Mouse (Mus musculus): ENCODE results near the gene Tcte3. TPM values are rescaled to one million over a fixed set of nuclear protein-coding genes. Genes with fewer than 3 reads are reported as not detected.
"Not testable (repeated sequence)": the region's sequence is repeated elsewhere in the genome, so short reads cannot be mapped to it uniquely, and the experiment has no call there.

Gene Tcte3
- polyA plus RNA-seq (2016; fragmentation: Nextera tagmentation; extraction: Ambion mirVana), result 0.61 TPM in 1 of 2 replicates, not detected in the other

DNA sequence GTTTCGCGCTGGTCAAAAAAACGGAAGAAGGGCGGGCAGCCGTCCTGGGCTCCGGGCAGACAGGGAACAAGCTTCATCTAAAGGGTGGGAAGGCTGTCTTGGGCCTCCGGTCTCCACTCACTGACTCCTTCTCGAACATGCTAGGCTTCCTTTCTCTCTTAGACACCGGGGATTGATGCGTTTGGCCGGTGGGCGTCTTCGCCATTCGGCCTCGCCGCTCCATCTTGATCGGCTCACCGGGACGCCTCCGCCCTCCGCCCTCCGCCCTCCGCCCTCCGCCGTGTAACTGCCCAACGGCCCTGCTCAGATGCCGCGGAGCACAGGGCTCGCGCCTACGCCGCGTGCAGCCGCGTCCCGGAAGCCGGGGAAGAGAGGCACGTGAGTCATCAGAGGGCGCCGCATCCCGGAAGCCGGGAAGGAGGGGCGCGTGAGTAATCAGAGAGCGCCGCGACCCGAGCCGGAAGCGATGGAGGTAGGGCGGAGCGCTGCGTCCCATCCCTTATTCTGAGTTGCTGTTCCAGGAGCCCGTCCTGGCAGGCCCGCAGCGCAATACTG is at the start of gene Tcte3, which contains the start of the genes Ermard and Gm3448:
TSS of gene Tcte3 (minus strand) at position 314 of the 555 bp plus-strand sequence.
TSS of gene Ermard (plus strand) at position 34 of the 555 bp plus-strand sequence.
TSS of gene Gm3448 (minus strand) at position 363 of the 555 bp plus-strand sequence.
- not testable (repeated sequence) for H3K4me2 ChIP-seq; H3K36me3 ChIP-seq; H3K27ac ChIP-seq (ENCODE audit: poor library complexity, severe bottlenecking); H3K9me3 ChIP-seq (replicated peaks); H3K9ac ChIP-seq; H3K4me1 ChIP-seq (replicated peaks); H3K27me3 ChIP-seq (replicated peaks)
- 0 out of 2 replicates have a peak within 1 kb of the TSS, but pooled peaks have one; percentile 26 for H3K4me3 ChIP-seq
- peak; percentile 98 for ATAC-seq (ENCODE audit: insufficient number of reproducible peaks, low FRiP score)
- 0% methylated on average over 14 of the region's 56 CpGs for WGBS

DNA sequence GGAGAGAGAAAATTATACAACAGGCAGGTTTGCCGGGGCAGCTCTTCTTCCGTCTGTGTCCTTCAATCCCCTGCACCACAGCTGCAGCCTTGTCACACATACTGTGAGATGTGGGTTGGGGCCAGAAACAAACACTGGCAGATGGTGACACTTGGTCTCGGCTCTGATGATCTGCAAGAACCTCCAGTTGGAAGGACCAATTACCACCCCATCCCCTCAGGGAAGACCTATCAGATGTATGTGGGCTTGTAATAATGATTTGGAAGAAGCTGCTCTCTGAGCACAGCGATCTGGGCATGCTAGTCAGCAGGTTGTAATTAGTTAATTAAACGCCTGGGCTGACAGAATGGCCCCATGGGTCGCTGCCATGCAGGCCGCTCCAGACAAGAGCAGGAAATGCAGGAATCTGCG is 47.3 kb upstream of the Tcte3 start:
- Histone ChIP-seq H3K9me3 (replicated peaks) (no peaks in the 10 kb centered on the region), H3K27me3 (replicated peaks) (peaks cover 11% of the 10 kb centered on the region; the same call in 1 of the 2 replicates), H3K4me2 (no peak overlapping the region), H3K4me1 (replicated peaks) (peaks cover 20% of the 10 kb centered on the region), H3K36me3 (no peaks in the 10 kb centered on the region), H3K4me3 (no peak overlapping the region), H3K27ac (ENCODE audit: poor library complexity, severe bottlenecking) (no peak overlapping the region), H3K9ac (no peak overlapping the region)
- no peak for ATAC-seq (ENCODE audit: insufficient number of reproducible peaks, low FRiP score)
- WGBS, result 33% methylated on average over 8 of the region's 8 CpGs

DNA sequence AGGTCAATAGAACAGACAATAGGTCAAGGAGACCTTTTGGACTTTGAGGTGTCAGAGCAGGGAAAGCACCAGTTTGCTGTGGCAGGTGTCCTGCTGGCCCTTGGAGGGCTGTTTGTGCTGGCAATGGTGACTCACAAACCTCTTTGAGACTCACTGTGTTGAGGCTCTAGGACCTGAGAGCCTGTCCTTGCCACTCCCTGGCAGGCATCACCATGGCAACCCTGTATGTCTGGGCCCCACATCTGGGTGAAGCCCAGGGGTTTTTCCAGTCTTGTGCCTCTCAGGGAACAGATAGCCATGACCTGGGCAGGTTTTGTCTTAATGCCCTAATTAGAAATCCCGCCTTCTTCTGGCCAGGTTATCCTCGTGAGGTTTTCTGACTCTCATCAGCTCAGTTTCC is 46.9 kb upstream of the Tcte3 start:
- Histone ChIP-seq H3K27ac (ENCODE audit: poor library complexity, severe bottlenecking) (no peak overlapping the region), H3K27me3 (replicated peaks) (peaks cover 11% of the 10 kb centered on the region; the same call in 1 of the 2 replicates), H3K4me2 (no peak overlapping the region), H3K36me3 (no peaks in the 10 kb centered on the region), H3K9ac (no peak overlapping the region), H3K4me3 (no peak overlapping the region), H3K4me1 (replicated peaks) (peaks cover 20% of the 10 kb centered on the region), H3K9me3 (replicated peaks) (no peaks in the 10 kb centered on the region)
- no peak for ATAC-seq (ENCODE audit: insufficient number of reproducible peaks, low FRiP score)
- WGBS, result 37% methylated on average over 2 of the region's 2 CpGs

DNA sequence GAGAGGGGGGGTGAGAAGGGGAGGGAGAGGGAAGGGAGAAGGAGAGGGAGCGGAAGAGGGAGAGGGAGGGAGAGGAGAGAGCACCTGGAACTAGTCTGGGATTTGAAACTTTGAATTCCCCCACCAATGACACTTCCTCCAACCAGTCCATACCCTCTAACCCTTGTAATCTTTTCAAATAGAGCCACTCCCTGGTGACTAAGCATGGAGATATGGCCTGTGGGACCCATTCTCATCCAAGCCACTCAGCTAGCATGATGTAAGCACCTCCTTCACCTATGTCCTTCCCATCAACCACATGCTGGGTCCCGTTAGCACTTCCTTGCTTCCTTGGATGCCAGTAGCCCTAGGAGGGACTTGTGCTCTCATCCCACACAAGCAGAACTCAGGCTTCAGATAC is 43.7 kb upstream of the Tcte3 start:
- peak overlapping the region; percentile 41; the same call in 1 of the 2 replicates for H3K4me2 ChIP-seq
- ATAC-seq (ENCODE audit: insufficient number of reproducible peaks, low FRiP score), result peak; percentile 82
- no peak overlapping the region for H3K9ac ChIP-seq

DNA sequence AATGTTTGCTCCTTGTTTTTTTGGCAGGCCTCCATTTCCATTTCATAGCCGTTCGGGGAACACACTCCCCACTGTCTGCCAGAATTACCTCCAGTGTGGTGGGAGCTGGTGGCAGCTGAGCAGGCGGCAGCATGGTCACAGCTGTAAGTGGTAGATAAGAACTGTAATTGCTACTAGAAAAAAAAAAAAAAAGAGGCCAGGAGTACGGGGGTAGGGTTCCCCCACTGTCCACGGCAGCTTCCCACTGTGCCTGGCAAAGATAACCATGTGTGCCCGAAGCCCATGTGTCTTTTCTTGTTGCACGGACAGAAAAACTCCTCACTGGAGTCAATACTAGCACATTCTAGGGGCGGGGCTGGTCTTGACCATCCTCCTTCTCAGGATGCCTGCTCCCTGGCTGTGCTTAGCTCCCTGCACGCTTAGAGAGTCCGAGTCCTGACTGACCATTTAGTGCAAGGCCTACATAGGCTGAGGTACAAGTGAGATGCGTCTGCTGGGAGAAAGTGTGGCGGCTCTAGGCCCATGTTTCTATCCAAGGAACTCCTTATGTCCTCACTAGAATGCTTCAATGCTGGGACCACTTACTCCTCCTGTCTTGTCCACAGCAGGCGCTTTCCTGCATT is 43.0 kb upstream of the Tcte3 start:
- H3K27ac ChIP-seq (ENCODE audit: poor library complexity, severe bottlenecking), result peak overlapping the region; percentile 40
- WGBS, result 22% methylated on average over 13 of the region's 13 CpGs
- no peaks in the 10 kb centered on the region for H3K9me3 ChIP-seq (replicated peaks)
- ATAC-seq (ENCODE audit: insufficient number of reproducible peaks, low FRiP score), result peak; percentile 90
- H3K4me2 ChIP-seq, result peak overlapping the region; percentile 41
- peaks cover 15% of the 10 kb centered on the region for H3K27me3 ChIP-seq (replicated peaks)
- H3K9ac ChIP-seq, result no peak overlapping the region
- no peak overlapping the region for H3K4me3 ChIP-seq
- H3K4me1 ChIP-seq (replicated peaks), result peaks cover 20% of the 10 kb centered on the region
- H3K36me3 ChIP-seq, result no peaks in the 10 kb centered on the region

More for the DNA sequence above, 43.7 kb upstream of the Tcte3 start:
- Histone ChIP-seq H3K9me3 (replicated peaks) (no peaks in the 10 kb centered on the region), H3K4me1 (replicated peaks) (peaks cover 20% of the 10 kb centered on the region), H3K27ac (ENCODE audit: poor library complexity, severe bottlenecking) (peak overlapping the region; percentile 40), H3K27me3 (replicated peaks) (peaks cover 15% of the 10 kb centered on the region), H3K36me3 (no peaks in the 10 kb centered on the region), H3K4me3 (no peak overlapping the region)
- 45% methylated on average over 2 of the region's 2 CpGs for WGBS

DNA sequence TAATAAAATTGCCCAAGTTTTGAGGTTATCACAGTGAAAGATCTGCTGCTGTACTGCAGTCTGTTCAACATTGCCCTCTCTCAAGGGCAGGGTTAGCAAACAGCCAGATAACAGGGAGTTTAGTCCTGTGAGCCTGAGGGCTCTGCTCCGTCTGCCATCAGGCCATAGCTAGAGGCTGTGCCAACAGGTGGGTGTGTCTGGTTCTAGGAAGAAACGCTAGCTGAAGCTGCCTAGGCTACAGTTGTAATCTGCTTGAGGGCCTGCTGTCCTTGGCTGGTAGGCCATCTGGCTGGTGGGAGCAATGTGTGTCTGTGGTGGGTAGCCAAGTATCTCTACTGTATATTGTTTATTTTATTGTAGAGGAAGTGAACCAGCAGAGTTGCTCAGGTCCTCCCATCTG is 36.2 kb upstream of the Tcte3 start:
- peak; percentile 57; the same call in 1 of the 2 replicates for ATAC-seq (ENCODE audit: insufficient number of reproducible peaks, low FRiP score)
- Histone ChIP-seq H3K4me3 (no peak overlapping the region), H3K27ac (ENCODE audit: poor library complexity, severe bottlenecking) (no peak overlapping the region), H3K36me3 (no peaks in the 10 kb centered on the region), H3K27me3 (replicated peaks) (peaks cover 22% of the 10 kb centered on the region; the same call in 1 of the 2 replicates), H3K9me3 (replicated peaks) (no peaks in the 10 kb centered on the region), H3K4me1 (replicated peaks) (peaks cover 7% of the 10 kb centered on the region; the same call in 1 of the 2 replicates), H3K4me2 (no peak overlapping the region), H3K9ac (no peak overlapping the region)
- 34% methylated on average over 2 of the region's 2 CpGs for WGBS

DNA sequence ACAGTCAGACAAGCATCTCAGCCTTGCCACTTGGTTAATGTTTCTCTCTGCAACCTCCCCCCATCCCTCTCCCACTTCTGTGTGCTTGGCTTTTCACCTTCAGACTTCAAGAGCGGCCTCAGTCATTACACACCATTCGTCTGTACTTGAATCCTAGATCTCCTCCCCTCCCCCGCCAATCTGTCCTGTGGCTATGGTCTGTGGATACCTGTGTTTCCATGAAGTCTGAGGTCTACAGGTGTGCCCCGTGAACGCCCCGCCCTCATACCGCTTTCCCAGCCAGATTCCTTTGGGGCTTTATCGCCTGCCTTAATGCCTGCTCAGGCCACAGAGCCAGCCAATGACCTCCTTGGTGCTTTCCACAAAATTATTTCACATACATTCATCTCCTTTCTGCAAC is 33.7 kb upstream of the Tcte3 start:
- Histone ChIP-seq H3K4me3 (no peak overlapping the region), H3K36me3 (no peaks in the 10 kb centered on the region), H3K4me2 (no peak overlapping the region), H3K27ac (ENCODE audit: poor library complexity, severe bottlenecking) (no peak overlapping the region), H3K9me3 (replicated peaks) (no peaks in the 10 kb centered on the region), H3K4me1 (replicated peaks) (peaks cover 7% of the 10 kb centered on the region; the same call in 1 of the 2 replicates), H3K9ac (no peak overlapping the region), H3K27me3 (replicated peaks) (peaks cover 19% of the 10 kb centered on the region; the same call in 1 of the 2 replicates)
- no peak for ATAC-seq (ENCODE audit: insufficient number of reproducible peaks, low FRiP score)
- whole genome bisulfite sequencing, result 78% methylated on average over 8 of the region's 8 CpGs

DNA sequence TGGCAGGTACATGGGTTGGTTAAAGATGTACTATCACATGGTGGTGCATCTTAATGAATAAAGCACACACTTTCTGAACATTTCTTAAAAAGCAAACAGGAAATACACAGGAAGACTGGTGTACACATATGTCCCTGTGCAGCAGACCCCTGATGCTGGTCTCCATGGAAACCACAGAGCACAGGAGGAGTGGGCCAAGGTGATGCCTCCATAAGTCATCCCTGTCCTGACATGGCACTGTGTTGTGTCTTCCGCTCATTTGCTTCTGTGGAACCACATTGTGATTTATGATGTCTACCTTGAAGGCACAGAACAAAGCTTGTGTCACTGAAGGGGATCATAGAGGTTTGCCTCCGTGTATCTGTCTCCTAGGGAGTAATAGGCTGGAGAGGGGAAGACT is 30.9 kb upstream of the Tcte3 start:
- H3K9me3 ChIP-seq (replicated peaks), result no peaks in the 10 kb centered on the region
- H3K27ac ChIP-seq (ENCODE audit: poor library complexity, severe bottlenecking), result no peak overlapping the region
- ATAC-seq (ENCODE audit: insufficient number of reproducible peaks, low FRiP score), result no peak
- H3K36me3 ChIP-seq, result no peaks in the 10 kb centered on the region
- no peak overlapping the region for H3K4me3 ChIP-seq
- WGBS, result 82% methylated on average over 2 of the region's 2 CpGs
- peaks cover 17% of the 10 kb centered on the region for H3K4me1 ChIP-seq (replicated peaks)
- H3K27me3 ChIP-seq (replicated peaks), result peaks cover 10% of the 10 kb centered on the region; the same call in 1 of the 2 replicates
- H3K4me2 ChIP-seq, result no peak overlapping the region
- no peak overlapping the region for H3K9ac ChIP-seq

DNA sequence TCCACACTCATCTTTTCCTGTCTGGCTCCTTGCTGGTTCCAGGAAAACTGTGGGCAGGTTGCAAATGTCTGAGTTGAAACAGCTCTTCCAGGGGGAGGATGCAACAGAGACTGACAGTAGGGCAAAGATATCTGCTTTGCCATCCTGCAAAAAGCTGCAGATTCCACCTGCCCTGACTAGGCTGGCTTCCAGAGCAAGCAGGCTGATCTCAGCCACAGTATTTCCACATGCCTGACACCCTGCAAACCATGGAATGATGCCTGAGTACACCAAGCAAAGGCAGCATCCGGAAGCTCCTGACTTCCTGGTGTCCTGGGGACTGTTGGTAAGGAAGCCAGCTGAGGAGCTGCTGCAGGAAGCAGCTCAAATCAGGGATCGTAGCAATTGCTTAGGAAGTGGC is 27.8 kb upstream of the Tcte3 start:
- Histone ChIP-seq H3K9ac (no peak overlapping the region), H3K27me3 (replicated peaks) (no peaks in the 10 kb centered on the region), H3K36me3 (no peaks in the 10 kb centered on the region), H3K4me2 (no peak overlapping the region), H3K4me1 (replicated peaks) (peaks cover 31% of the 10 kb centered on the region), H3K27ac (ENCODE audit: poor library complexity, severe bottlenecking) (no peak overlapping the region), H3K4me3 (no peak overlapping the region), H3K9me3 (replicated peaks) (no peaks in the 10 kb centered on the region)
- no peak for ATAC-seq (ENCODE audit: insufficient number of reproducible peaks, low FRiP score)
- WGBS, result 48% methylated on average over 2 of the region's 2 CpGs

DNA sequence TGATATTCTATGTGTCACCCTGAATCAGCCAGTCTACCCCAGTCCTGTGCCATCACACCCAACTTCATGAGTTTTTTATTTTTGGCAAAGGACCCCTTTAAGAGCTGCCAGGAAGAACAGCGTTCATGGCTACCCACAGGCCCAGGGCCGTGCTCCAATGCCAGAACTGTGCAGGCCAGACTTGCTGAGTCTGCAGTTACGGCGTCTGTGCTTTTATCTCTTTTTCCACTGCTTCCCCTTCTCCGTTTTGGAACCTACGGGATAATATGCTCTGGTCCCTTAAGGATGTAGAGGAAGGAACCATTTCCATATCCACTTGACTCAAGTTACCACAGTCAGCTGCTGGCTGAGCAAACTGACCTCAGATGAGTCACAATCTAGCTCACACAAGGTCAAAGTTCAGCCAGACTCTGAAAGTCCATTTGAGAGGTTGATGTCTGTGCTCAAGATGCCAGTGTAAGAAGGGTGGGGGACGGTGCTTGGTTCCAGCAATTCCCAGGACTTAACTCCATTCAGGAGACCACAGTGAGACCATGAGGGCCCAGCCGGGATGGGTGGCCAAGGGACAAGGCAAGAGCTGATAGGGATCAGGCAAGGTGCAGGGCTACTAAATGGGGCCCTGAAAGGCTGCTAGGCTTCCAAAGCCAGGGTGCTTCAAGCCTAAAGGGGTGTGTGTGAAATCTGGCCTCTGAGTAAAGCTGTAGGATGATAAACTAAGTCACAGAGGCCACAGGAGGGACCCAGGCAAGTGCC is 26.9 kb upstream of the Tcte3 start:
- H3K9ac ChIP-seq, result no peak overlapping the region
- 0 out of 2 replicates have a peak, but pooled peaks cover 3% of the 10 kb centered on the region for H3K36me3 ChIP-seq
- H3K4me3 ChIP-seq, result no peak overlapping the region
- no peaks in the 10 kb centered on the region for H3K9me3 ChIP-seq (replicated peaks)
- H3K27me3 ChIP-seq (replicated peaks), result 0 out of 2 replicates have a peak, but pooled peaks cover 5% of the 10 kb centered on the region
- H3K27ac ChIP-seq (ENCODE audit: poor library complexity, severe bottlenecking), result 0 out of 2 replicates have a peak overlapping the region, but pooled peaks have one; percentile 19
- 37% methylated on average over 8 of the region's 8 CpGs for WGBS
- H3K4me2 ChIP-seq, result no peak overlapping the region
- peak; percentile 53 for ATAC-seq (ENCODE audit: insufficient number of reproducible peaks, low FRiP score)
- H3K4me1 ChIP-seq (replicated peaks), result peaks cover 31% of the 10 kb centered on the region

DNA sequence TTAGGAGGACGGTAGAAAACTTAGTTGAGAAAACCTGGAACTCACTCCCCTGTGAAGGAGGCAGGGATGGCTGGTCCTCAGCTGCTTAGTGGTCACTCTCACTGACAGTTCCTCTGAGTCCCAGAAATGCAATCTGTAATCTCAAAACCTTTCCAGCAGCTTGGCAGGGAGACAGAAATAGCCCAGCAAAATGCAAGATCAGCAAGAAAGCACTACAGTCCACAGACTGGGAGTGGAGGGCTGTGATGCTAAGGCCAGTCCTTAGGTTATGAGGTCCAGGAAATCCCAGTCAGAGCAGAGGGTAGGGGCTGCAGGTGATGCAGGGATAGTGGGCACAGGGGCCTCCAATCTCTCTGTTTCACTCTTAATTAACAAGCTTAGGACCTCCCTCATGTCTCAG is 25.6 kb upstream of the Tcte3 start:
- H3K36me3 ChIP-seq, result peaks cover 15% of the 10 kb centered on the region; the same call in 1 of the 2 replicates
- no peak overlapping the region for H3K4me2 ChIP-seq
- 40% methylated on average over 1 of the region's 1 CpGs for WGBS
- no peak overlapping the region for H3K4me3 ChIP-seq
- peaks cover 18% of the 10 kb centered on the region; the same call in 1 of the 2 replicates for H3K27me3 ChIP-seq (replicated peaks)
- no peak overlapping the region for H3K9ac ChIP-seq
- H3K27ac ChIP-seq (ENCODE audit: poor library complexity, severe bottlenecking), result no peak overlapping the region
- peaks cover 31% of the 10 kb centered on the region for H3K4me1 ChIP-seq (replicated peaks)
- no peaks in the 10 kb centered on the region for H3K9me3 ChIP-seq (replicated peaks)
- ATAC-seq (ENCODE audit: insufficient number of reproducible peaks, low FRiP score), result no peak

Data from heart, embryonic 12.5 days (tissue).